Mouse (Mus musculus) kidney, postnatal 36 days (tissue): ENCODE data around the gene Gng7.

Experiments
- DNase-seq, 2 experiments: peaks; one replicate each; pipeline ENCODE4 v3.0.0; 2021 to 2022; ENCODE audit warnings: mixed read lengths in 2 of 2

Gng7 gene

GRCm38 (mm10) chr10:80994621-80995020, 20.1 kb downstream of the Gng7 start:
- no peak for DNase-seq

GRCm38 (mm10) chr10:80993276-80993675, 21.5 kb downstream of the Gng7 start:
- no peak for DNase-seq

GRCm38 (mm10) chr10:80991945-80992344, 22.8 kb downstream of the Gng7 start:
- DNase-seq, result no peak

GRCm38 (mm10) chr10:80991007-80991406, 23.7 kb downstream of the Gng7 start:
- DNase-seq, result no peak

- no peak for DNase-seq
These were observed 24.3 kb downstream of the Gng7 start for GRCm38 (mm10) chr10:80990406-80990805.

GRCm38 (mm10) chr10:80989854-80990253, 24.9 kb downstream of the Gng7 start:
- peak in 1 of 2 experiments; percentile 21 for DNase-seq

- DNase-seq, result no peak
These were observed 25.3 kb downstream of the Gng7 start for GRCm38 (mm10) chr10:80989446-80989845.

- DNase-seq, result peak; percentile 88 to 92
These were observed 26.9 kb downstream of the Gng7 start for GRCm38 (mm10) chr10:80987709-80988441.

- peak; percentile 78 to 81 for DNase-seq
These were observed 28.0 kb downstream of the Gng7 start for GRCm38 (mm10) chr10:80986754-80987153.

GRCm38 (mm10) chr10:80985970-80986701, 28.6 kb downstream of the Gng7 start:
- DNase-seq, result no peak

- peak; percentile 46 to 67 for DNase-seq
These were observed 29.3 kb downstream of the Gng7 start for GRCm38 (mm10) chr10:80985241-80985969.

GRCm38 (mm10) chr10:80984223-80984622, 30.5 kb downstream of the Gng7 start:
- DNase-seq, result no peak

GRCm38 (mm10) chr10:80982381-80982780, 32.4 kb downstream of the Gng7 start:
- peak; percentile 65 to 72 for DNase-seq

GRCm38 (mm10) chr10:80981564-80982112, 33.1 kb downstream of the Gng7 start:
- DNase-seq, result no peak

GRCm38 (mm10) chr10:80975478-80975877, 39.3 kb downstream of the Gng7 start:
- peak; percentile 79 to 87 for DNase-seq

- DNase-seq, result peak in 1 of 2 experiments; percentile 38
These were observed 41.0 kb downstream of the Gng7 start for GRCm38 (mm10) chr10:80973722-80974121.

GRCm38 (mm10) chr10:80972071-80972987, 42.4 kb downstream of the Gng7 start:
- DNase-seq, result peak; percentile 55 to 80

GRCm38 (mm10) chr10:80971533-80971932, 43.2 kb downstream of the Gng7 start:
- peak; percentile 77 to 87 for DNase-seq

GRCm38 (mm10) chr10:80970159-80970558, 44.6 kb downstream of the Gng7 start:
- no peak for DNase-seq

- no peak for DNase-seq
These were observed 45.4 kb downstream of the Gng7 start for GRCm38 (mm10) chr10:80969298-80969697.

- DNase-seq, result no peak
These were observed 46.6 kb downstream of the Gng7 start for GRCm38 (mm10) chr10:80968106-80968505.

GRCm38 (mm10) chr10:80967101-80967656, 47.6 kb downstream of the Gng7 start:
- no peak for DNase-seq
